8 mouse cellular contexts compared by ENCODE assay signal in genomic region chr6:42692517-42693190, GRCm38 (mm10). TPM values are rescaled to one million over a fixed set of nuclear protein-coding genes. Genes with fewer than 3 reads are reported as not detected.
A peak's percentile ranks its signal among the peaks of the same experiment; 100 is the strongest.
DNase-seq lines count a peak whose midpoint lies in the region; ATAC-seq lines count a peak whose summit lies in the region.

No protein-coding gene starts in this region.

- peak overlapping the region; percentile 99 for H3K27ac ChIP-seq in forebrain, embryonic 15.5 days (replicated peaks)
- H3K27ac ChIP-seq in liver, embryonic 13.5 days = peak overlapping the region; percentile 47; the same call in 1 of the 2 replicates
- H3K27ac ChIP-seq in neural tube, embryonic 11.5 days (ENCODE audit: low read depth, low read length) = peak overlapping the region; percentile 95

- peaks cover 24% of the 10 kb centered on the region for H3K4me1 ChIP-seq in forebrain, embryonic 15.5 days
- H3K4me1 ChIP-seq in liver, embryonic 13.5 days (replicated peaks) = peaks cover 28% of the 10 kb centered on the region
- peaks cover 5% of the 10 kb centered on the region; the same call in 1 of the 2 replicates for H3K4me1 ChIP-seq in neural tube, embryonic 11.5 days (ENCODE audit: control insufficient read depth, insufficient read depth, low read length)

- peak; percentile 96 for ATAC-seq in forebrain, embryonic 15.5 days (replicated peaks)
- ATAC-seq in liver, embryonic 13.5 days (ENCODE audit: low read depth) = peak; percentile 85
- ATAC-seq in neural tube, embryonic 11.5 days (ENCODE audit: insufficient read depth, low FRiP score, low TSS enrichment) = peak; percentile 91

- no peaks in the 10 kb centered on the region for H3K27me3 ChIP-seq in forebrain, embryonic 15.5 days
- H3K27me3 ChIP-seq in liver, embryonic 13.5 days = no peaks in the 10 kb centered on the region
- H3K27me3 ChIP-seq in neural tube, embryonic 11.5 days (ENCODE audit: control insufficient read depth, insufficient read depth, low read length) = no peaks in the 10 kb centered on the region

- H3K4me3 ChIP-seq in forebrain, embryonic 15.5 days = peak overlapping the region; percentile 96
- H3K4me3 ChIP-seq in liver, embryonic 13.5 days (replicated peaks) = peak overlapping the region; percentile 66
- peak overlapping the region; percentile 77 for H3K4me3 ChIP-seq in neural tube, embryonic 11.5 days (ENCODE audit: low read depth, low read length)

- peak overlapping the region; percentile 62 for H3K4me2 ChIP-seq in forebrain, embryonic 15.5 days (replicated peaks)
- H3K4me2 ChIP-seq in liver, embryonic 13.5 days = peak overlapping the region; percentile 81
- H3K4me2 ChIP-seq in neural tube, embryonic 11.5 days (ENCODE audit: low read depth) = peak overlapping the region; percentile 73

- intact Hi-C loops in heart, postnatal 10 days (cut with DNase I) = loop anchor here (2.0 kb wide), 2 partner anchors 18 to 48 kb away; partner anchors contain the start of genes Tcaf1 and Tcaf2

- H3K36me3 ChIP-seq in forebrain, embryonic 15.5 days = peaks cover 11% of the 10 kb centered on the region
- no peaks in the 10 kb centered on the region for H3K36me3 ChIP-seq in liver, embryonic 13.5 days
- H3K36me3 ChIP-seq in neural tube, embryonic 11.5 days (ENCODE audit: control insufficient read depth, insufficient read depth, low read length) = no peaks in the 10 kb centered on the region

- peak overlapping the region; percentile 98 for H3K9ac ChIP-seq in forebrain, embryonic 15.5 days (replicated peaks)
- H3K9ac ChIP-seq in liver, embryonic 13.5 days = peak overlapping the region; percentile 72
- peak overlapping the region; percentile 93 for H3K9ac ChIP-seq in neural tube, embryonic 11.5 days (ENCODE audit: low read length)

- peak; percentile 77 for DNase-seq in ES-CJ7 (ENCODE audit: low read depth, low spot score)
- DNase-seq in cerebellum, adult 11-12 months = peak; percentile 86
- peak; percentile 88 for DNase-seq in heart, postnatal 10 days
- DNase-seq in kidney, postnatal 4 days = peak; percentile 87 to 91
- peak; percentile 34 for DNase-seq in liver, embryonic 13.5 days
- peak; percentile 89 for DNase-seq in neural tube, embryonic 11.5 days (ENCODE audit: low spot score)
- peak; percentile 34 for DNase-seq in urinary bladder, postnatal 10 days (ENCODE audit: low spot score)

- WGBS in forebrain, embryonic 15.5 days = under 1% methylated on average over 32 of the region's 32 CpGs
- whole genome bisulfite sequencing in liver, embryonic 13.5 days (ENCODE audit: insufficient replicate concordance) = under 1% methylated on average over 32 of the region's 32 CpGs
- WGBS in neural tube, embryonic 11.5 days = under 1% methylated on average over 32 of the region's 32 CpGs

- 0 out of 2 replicates have a peak, but pooled peaks cover under 1% of the 10 kb centered on the region for H3K9me3 ChIP-seq in forebrain, embryonic 15.5 days
- H3K9me3 ChIP-seq in liver, embryonic 13.5 days (replicated peaks) = no peaks in the 10 kb centered on the region
- H3K9me3 ChIP-seq in neural tube, embryonic 11.5 days (ENCODE audit: control insufficient read depth, low read length) = no peaks in the 10 kb centered on the region

RNA-seq across cellular contexts. Expression of gene Tcaf1, which starts 17.2 kb away (rescaled TPM):
- polyA plus RNA-seq in forebrain, embryonic 15.5 days (2015; fragmentation: Nextera tagmentation; extraction: Ambion mirVana) = 206 and 210 TPM in 2 replicates
- total RNA-seq in heart, postnatal 10 days (2021) = 10 to 100 TPM; 25.5 to 30.6 TPM
- polyA plus RNA-seq in liver, embryonic 13.5 days (2015; fragmentation: Nextera tagmentation; extraction: Ambion mirVana) = 6.0 and 7.8 TPM in 2 replicates
- polyA plus RNA-seq in neural tube, embryonic 11.5 days (2014; fragmentation: Nextera tagmentation; extraction: Ambion mirVana) = 149 and 168 TPM in 2 replicates

RNA-seq across cellular contexts. Expression of gene Olfr453, which starts 46.5 kb away (rescaled TPM):
- not detected in 2 replicates for polyA plus RNA-seq in forebrain, embryonic 15.5 days (2015; fragmentation: Nextera tagmentation; extraction: Ambion mirVana)
- not detected for total RNA-seq in heart, postnatal 10 days (2021)
- not detected in 2 replicates for polyA plus RNA-seq in liver, embryonic 13.5 days (2015; fragmentation: Nextera tagmentation; extraction: Ambion mirVana)
- not detected in 2 replicates for polyA plus RNA-seq in neural tube, embryonic 11.5 days (2014; fragmentation: Nextera tagmentation; extraction: Ambion mirVana)

RNA-seq across cellular contexts. Expression of gene Tcaf2, which starts 47.6 kb away (rescaled TPM):
- polyA plus RNA-seq in forebrain, embryonic 15.5 days (2015; fragmentation: Nextera tagmentation; extraction: Ambion mirVana) = 1.3 and 1.7 TPM in 2 replicates
- 1 to 10 TPM; 4.4 to 5.7 TPM for total RNA-seq in heart, postnatal 10 days (2021)
- 0.24 and 0.27 TPM in 2 replicates for polyA plus RNA-seq in liver, embryonic 13.5 days (2015; fragmentation: Nextera tagmentation; extraction: Ambion mirVana)
- polyA plus RNA-seq in neural tube, embryonic 11.5 days (2014; fragmentation: Nextera tagmentation; extraction: Ambion mirVana) = 1.6 and 1.8 TPM in 2 replicates

Comparison
In these comparisons a context has a peak if more than half of its experiments do, and no peak if none do; other contexts are left out.
1. Peak in every context shown above with its lines: DNase-seq, ATAC-seq, H3K4me3 ChIP-seq and H3K27ac ChIP-seq.
2. DNase-seq: peak in every context shown above with its lines; median percentile 89 in kidney, postnatal 4 days; 89 in neural tube, embryonic 11.5 days; 88 in heart, postnatal 10 days; 86 in cerebellum, adult 11-12 months; 77 in ES-CJ7; 34 in liver, embryonic 13.5 days; 34 in urinary bladder, postnatal 10 days.
3. H3K27ac ChIP-seq: peak in every context shown above with its lines; median percentile 99 in forebrain, embryonic 15.5 days; 95 in neural tube, embryonic 11.5 days; 47 in liver, embryonic 13.5 days.
4. RNA of gene Tcaf1, which starts 17.2 kb away (polyA plus RNA-seq): 206 to 210 TPM in forebrain, embryonic 15.5 days and 149 to 168 TPM in neural tube, embryonic 11.5 days; 6.0 to 7.8 TPM in liver, embryonic 13.5 days; every median in the first group is over 10 times any median in the second.